20 mouse cellular contexts compared by ENCODE assay signal in genomic region chr15:30857277-30858176, GRCm38 (mm10).
A peak's percentile ranks its signal among the peaks of the same experiment; 100 is the strongest.
DNase-seq lines count a peak whose midpoint lies in the region; ATAC-seq and TF ChIP-seq lines count a peak whose summit lies in the region.
"Had no signal": no experiment of that assay in that cellular context is flagged by ENCODE, and none has a peak within 500 bp of the region (broad histone marks: within the 10 kb centered on the region; RNA-seq: fewer than 3 reads in every experiment).

No protein-coding gene starts in this region.

- no peaks in the 10 kb centered on the region; the same call in 1 of the 2 replicates for H3K36me3 ChIP-seq in forebrain, embryonic 16.5 days (ENCODE audit: control insufficient read depth, insufficient read depth)
- H3K36me3 ChIP-seq in neural tube, embryonic 14.5 days (ENCODE audit: control insufficient read depth, insufficient read depth, low read length) = no peaks in the 10 kb centered on the region
- no peaks in the 10 kb centered on the region for H3K36me3 ChIP-seq in heart, adult 2 months (ENCODE audit: control insufficient read depth, insufficient read depth, low read length)
- H3K36me3 ChIP-seq: embryonic facial prominence, embryonic 15.5 days; intestine, embryonic 15.5 days; kidney, embryonic 15.5 days; limb, embryonic 12.5 days; liver, embryonic 13.5 days; lung, embryonic 15.5 days had no signal

- H3K27ac ChIP-seq in forebrain, embryonic 16.5 days (ENCODE audit: low read length) = no peak overlapping the region
- no peak overlapping the region for H3K27ac ChIP-seq in neural tube, embryonic 14.5 days (ENCODE audit: low read depth, low read length)
- H3K27ac ChIP-seq in heart, adult 2 months = no peak overlapping the region
- H3K27ac ChIP-seq: embryonic facial prominence, embryonic 15.5 days; intestine, embryonic 15.5 days; kidney, embryonic 15.5 days; limb, embryonic 12.5 days; liver, embryonic 13.5 days; lung, embryonic 15.5 days had no signal

- H3K27me3 ChIP-seq in forebrain, embryonic 16.5 days (replicated peaks; ENCODE audit: control insufficient read depth, insufficient read depth, low read length) = no peaks in the 10 kb centered on the region
- H3K27me3 ChIP-seq in neural tube, embryonic 14.5 days (ENCODE audit: control insufficient read depth, insufficient read depth, low read length) = no peaks in the 10 kb centered on the region
- H3K27me3 ChIP-seq in heart, adult 2 months (ENCODE audit: control insufficient read depth, insufficient read depth, low read length) = no peaks in the 10 kb centered on the region
- H3K27me3 ChIP-seq: embryonic facial prominence, embryonic 15.5 days; intestine, embryonic 15.5 days; kidney, embryonic 15.5 days; limb, embryonic 12.5 days; liver, embryonic 13.5 days; lung, embryonic 15.5 days had no signal

- no peak overlapping the region for H3K4me3 ChIP-seq in forebrain, embryonic 16.5 days (replicated peaks; ENCODE audit: low read length)
- H3K4me3 ChIP-seq in neural tube, embryonic 14.5 days (ENCODE audit: low read depth, low read length) = no peak overlapping the region
- no peak overlapping the region for H3K4me3 ChIP-seq in heart, adult 2 months
- H3K4me3 ChIP-seq: embryonic facial prominence, embryonic 15.5 days; intestine, embryonic 15.5 days; kidney, embryonic 15.5 days; limb, embryonic 12.5 days; liver, embryonic 13.5 days; lung, embryonic 15.5 days had no signal

- intact Hi-C loops in left cerebral cortex, postnatal 4 days (cut with DNase I) = no loop called here
- intact Hi-C loops in left cerebral cortex, postnatal 10 days (cut with DNase I) = no loop called here
- intact Hi-C loops in heart, adult 2 months (cut with DNase I) = no loop called here

- H3K4me1 ChIP-seq in forebrain, embryonic 16.5 days (replicated peaks; ENCODE audit: control insufficient read depth, insufficient read depth, low read length) = peaks cover 11% of the 10 kb centered on the region
- no peaks in the 10 kb centered on the region for H3K4me1 ChIP-seq in neural tube, embryonic 14.5 days (ENCODE audit: control insufficient read depth, insufficient read depth, low read length)
- no peaks in the 10 kb centered on the region for H3K4me1 ChIP-seq in heart, adult 2 months (ENCODE audit: control insufficient read depth, insufficient read depth, low read length)
- H3K4me1 ChIP-seq: embryonic facial prominence, embryonic 15.5 days; intestine, embryonic 15.5 days; kidney, embryonic 15.5 days; limb, embryonic 12.5 days; liver, embryonic 13.5 days; lung, embryonic 15.5 days had no signal

- no peak overlapping the region for H3K4me2 ChIP-seq in forebrain, embryonic 16.5 days (ENCODE audit: low read length)
- H3K4me2 ChIP-seq in neural tube, embryonic 14.5 days (ENCODE audit: low read depth, low read length) = no peak overlapping the region
- H3K4me2 ChIP-seq: embryonic facial prominence, embryonic 15.5 days; heart, embryonic 11.5 days; intestine, embryonic 15.5 days; kidney, embryonic 15.5 days; limb, embryonic 12.5 days; liver, embryonic 13.5 days; lung, embryonic 15.5 days had no signal

- 26% methylated on average over 17 of the region's 17 CpGs for WGBS in forebrain, embryonic 16.5 days
- 43% methylated on average over 17 of the region's 17 CpGs for WGBS in neural tube, embryonic 14.5 days
- WGBS in heart, adult 2 months = 81% methylated on average over 17 of the region's 17 CpGs

- peak; percentile 2 for DNase-seq in left cerebral cortex, postnatal 4 days
- DNase-seq in left cerebral cortex, postnatal 10 days (ENCODE audit: extremely low spot score in 1 of 2, low spot score in 2 of 2) = no peak
- DNase-seq in brain, embryonic 14.5 days (ENCODE audit: low read depth) = peak; percentile 77
- no peak for DNase-seq in heart, adult 2 months
- DNase-seq in left cerebral cortex, adult 8-10 months (ENCODE audit: low spot score in 2 of 2) = no peak
- DNase-seq: adrenal gland, postnatal 36 days; cerebellum, adult 9-11 months; embryo, embryonic 11 days; gastrocnemius, postnatal 25 days; heart, postnatal 14 days; liver, embryonic 13.5 days; spleen, adult 18-20 months had no signal

- no peak for TF ChIP-seq CTCF in brain, embryonic 14.5 days (IDR thresholded peaks at IDR 0.05; ENCODE audit: borderline replicate concordance, extremely low read depth, insufficient read depth, insufficient read length)
- no peak for TF ChIP-seq CTCF in heart, adult 2 months (IDR thresholded peaks at IDR 0.05)

- no peaks in the 10 kb centered on the region for H3K79me2 ChIP-seq in heart, adult 2 months (replicated peaks; ENCODE audit: control insufficient read depth, insufficient read depth, low read length)

- peak; percentile 52; the same call in 1 of the 2 replicates for ATAC-seq in forebrain, embryonic 16.5 days
- ATAC-seq in neural tube, embryonic 14.5 days (ENCODE audit: low read depth) = peak; percentile 52; the same call in 1 of the 2 replicates
- ATAC-seq: intestine, embryonic 15.5 days had no signal

- H3K9me3 ChIP-seq in forebrain, embryonic 16.5 days (ENCODE audit: control insufficient read depth, low read length) = no peaks in the 10 kb centered on the region
- no peaks in the 10 kb centered on the region for H3K9me3 ChIP-seq in neural tube, embryonic 14.5 days (ENCODE audit: control insufficient read depth, low read length)
- H3K9me3 ChIP-seq: embryonic facial prominence, embryonic 15.5 days; intestine, embryonic 15.5 days; kidney, embryonic 15.5 days; limb, embryonic 12.5 days; liver, embryonic 13.5 days; lung, embryonic 15.5 days had no signal

- TF ChIP-seq EP300 in heart, adult 2 months (IDR thresholded peaks at IDR 0.05; ENCODE audit: insufficient read depth, low read depth, low read length) = no peak

- H3K9ac ChIP-seq in forebrain, embryonic 16.5 days (replicated peaks; ENCODE audit: low read depth, low read length) = no peak overlapping the region
- no peak overlapping the region for H3K9ac ChIP-seq in neural tube, embryonic 14.5 days (replicated peaks; ENCODE audit: low read depth, low read length)
- H3K9ac ChIP-seq in heart, adult 2 months (ENCODE audit: low read depth, low read length) = no peak overlapping the region
- H3K9ac ChIP-seq: embryonic facial prominence, embryonic 15.5 days; intestine, embryonic 15.5 days; kidney, embryonic 15.5 days; limb, embryonic 12.5 days; liver, embryonic 13.5 days; lung, embryonic 15.5 days had no signal

- no peak for TF ChIP-seq POLR2A in brain, embryonic 14.5 days (IDR thresholded peaks at IDR 0.05; ENCODE audit: borderline replicate concordance, extremely low read depth, insufficient read depth, insufficient read length, poor library complexity, severe bottlenecking)
- no peak for TF ChIP-seq POLR2A in heart, adult 2 months (IDR thresholded peaks at IDR 0.05; ENCODE audit: insufficient read depth, low read depth, low read length)

Comparison
In these comparisons a context has a peak if more than half of its experiments do, and no peak if none do; other contexts are left out.
1. DNase-seq: peak in left cerebral cortex, postnatal 4 days (single experiment) and brain, embryonic 14.5 days (single experiment); none in left cerebral cortex, postnatal 10 days (0 of 2), heart, adult 2 months (0 of 2) and left cerebral cortex, adult 8-10 months (0 of 2).